Mouse (Mus musculus) embryonic facial prominence, embryonic 10.5 days (tissue): ENCODE data around the gene Klhl41. TPM values are rescaled to one million over a fixed set of nuclear protein-coding genes. Genes with fewer than 3 reads are reported as not detected.
"Not testable (repeated sequence)": the region's sequence is repeated elsewhere in the genome, so short reads cannot be mapped to it uniquely, and the experiment has no call there.

Experiments used
- DNase-seq: peaks from one replicate; pipeline ENCODE4 v3.0.0-alpha.2; 2017; ENCODE audit warnings: low spot score
- H3K27ac ChIP-seq: fragments of 300-500 bp; sonication (generic); replicated peaks from 2 replicates; pipeline ENCODE4 v1.5.1; 2016; ENCODE audit warnings: mild to moderate bottlenecking
- H3K27me3 ChIP-seq: fragments of 300-500 bp; sonication (generic); replicated peaks from 2 replicates; pipeline ENCODE4 v1.6.1; 2016; ENCODE audit warnings: low read depth, mild to moderate bottlenecking; ENCODE audit not compliant: poor library complexity, severe bottlenecking
- H3K36me3 ChIP-seq: fragments of 300-500 bp; sonication (generic); replicated peaks from 2 replicates; pipeline ENCODE4 v1.6.1; 2016; ENCODE audit warnings: mild to moderate bottlenecking, moderate library complexity
- H3K4me1 ChIP-seq: fragments of 300-500 bp; sonication (generic); 2 replicates; pipeline ENCODE4 v1.6.1; 2016
- H3K4me3 ChIP-seq: fragments of 300-500 bp; sonication (generic); 2 replicates; pipeline ENCODE4 v1.5.1; 2016; ENCODE audit warnings: mild to moderate bottlenecking, moderate library complexity
- H3K9me3 ChIP-seq: fragments of 300-500 bp; sonication (generic); 2 replicates; pipeline ENCODE4 v1.6.1; 2016; ENCODE audit warnings: mild to moderate bottlenecking
- WGBS: fragments of 180-500 bp; shearing (Covaris S2); methylation state at CpG from one replicate; pipeline ENCODE4 v1.1.7; 2016; 5-methylcytosine and 5-hydroxymethylcytosine counted together
- polyA plus RNA-seq: library from polyadenylated mRNA; unstranded; fragments of >200 nt; fragmentation: Nextera tagmentation; extraction: Ambion mirVana; gene quantifications from 2 replicates; pipeline ENCODE4 v1.2.1, GENCODE M21; 2016

Klhl41 gene
- polyA plus RNA-seq, 1 experiment from 2014 or later, result 0.40 TPM

- 91% methylated on average over 4 of the region's 4 CpGs for WGBS
- DNase-seq, result no peak
- no peaks in the 10 kb centered on the region for H3K9me3 ChIP-seq
- no peak overlapping the region for H3K27ac ChIP-seq
- no peak overlapping the region for H3K4me3 ChIP-seq
- peaks cover 9% of the 10 kb centered on the region for H3K4me1 ChIP-seq
- peaks cover 72% of the 10 kb centered on the region for H3K36me3 ChIP-seq
- H3K27me3 ChIP-seq, result no peaks in the 10 kb centered on the region
Observed at GRCm38 (mm10) chr2:69659326-69659725, 10.6 kb upstream of the Klhl41 start.

GRCm38 (mm10) chr2:69663827-69664476 is 6.0 kb upstream of the Klhl41 start:
- Histone ChIP-seq H3K9me3 (no peaks in the 10 kb centered on the region), H3K36me3 (peaks cover 52% of the 10 kb centered on the region), H3K4me1 (peaks cover 10% of the 10 kb centered on the region), H3K4me3 (no peak overlapping the region), H3K27ac (no peak overlapping the region), H3K27me3 (no peaks in the 10 kb centered on the region)
- WGBS, result 74% methylated on average over 13 of the region's 13 CpGs
- DNase-seq, result no peak

GRCm38 (mm10) chr2:69667656-69668055 is 2.3 kb upstream of the Klhl41 start:
- no peaks in the 10 kb centered on the region for H3K27me3 ChIP-seq

DNA sequence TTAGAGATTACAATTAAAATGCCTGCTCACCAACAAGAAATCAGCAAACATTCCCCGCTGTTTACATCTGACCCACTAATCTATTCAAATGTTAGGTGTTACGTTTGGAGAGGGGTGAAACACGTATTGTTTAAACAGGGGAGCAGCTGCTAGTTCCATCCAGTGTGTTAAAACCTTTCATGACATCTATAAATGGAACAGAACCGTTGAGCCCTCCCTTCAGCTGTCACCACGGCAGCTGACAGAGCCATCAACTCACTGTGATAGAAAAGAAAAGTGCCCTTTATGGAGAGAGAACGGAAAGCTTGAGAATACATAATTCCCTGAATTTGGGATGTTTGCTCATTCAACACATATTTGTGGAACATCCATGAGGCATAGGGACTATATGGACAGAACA is 1.5 kb upstream of the Klhl41 start:
- Histone ChIP-seq H3K4me1 (peaks cover 10% of the 10 kb centered on the region), H3K4me3 (no peak overlapping the region), H3K36me3 (peaks cover 33% of the 10 kb centered on the region), H3K9me3 (no peaks in the 10 kb centered on the region), H3K27me3 (no peaks in the 10 kb centered on the region), H3K27ac (no peak overlapping the region)
- DNase-seq, result no peak
- 83% methylated on average over 6 of the region's 6 CpGs for WGBS

More at GRCm38 (mm10) chr2:69667656-69668055, 2.3 kb upstream of the Klhl41 start:
- DNase-seq, result no peak
- Histone ChIP-seq H3K4me1 (peaks cover 10% of the 10 kb centered on the region), H3K36me3 (peaks cover 39% of the 10 kb centered on the region), H3K27ac (no peak overlapping the region), H3K9me3 (no peaks in the 10 kb centered on the region), H3K4me3 (no peak overlapping the region)
- WGBS, result 94% methylated on average over 4 of the region's 4 CpGs

DNA sequence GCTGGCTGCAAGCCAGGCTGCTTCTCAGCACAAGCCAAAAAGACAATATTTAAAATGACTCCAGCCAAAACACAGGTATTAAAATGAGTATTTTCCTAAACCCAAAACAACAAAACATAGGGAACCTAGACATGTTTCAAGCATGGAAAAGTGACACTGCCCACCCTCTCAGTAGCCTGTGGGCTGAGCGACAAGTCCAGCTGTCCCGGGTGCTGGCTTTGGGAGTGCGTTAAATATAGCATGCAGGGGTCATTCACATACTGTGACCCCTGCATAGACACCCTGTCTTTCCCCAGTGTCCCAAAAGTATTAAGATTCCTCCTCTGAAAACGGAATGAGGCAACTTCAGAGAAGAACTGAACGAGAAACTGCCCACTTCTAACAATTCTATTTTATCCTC is 3.8 kb downstream of the Klhl41 start:
- Histone ChIP-seq H3K9me3 (no peaks in the 10 kb centered on the region), H3K27ac (no peak overlapping the region), H3K4me3 (no peak overlapping the region), H3K27me3 (no peaks in the 10 kb centered on the region), H3K36me3 (0 out of 2 replicates have a peak, but pooled peaks cover 12% of the 10 kb centered on the region), H3K4me1 (no peaks in the 10 kb centered on the region)
- no peak for DNase-seq
- WGBS, result 72% methylated on average over 5 of the region's 5 CpGs

DNA sequence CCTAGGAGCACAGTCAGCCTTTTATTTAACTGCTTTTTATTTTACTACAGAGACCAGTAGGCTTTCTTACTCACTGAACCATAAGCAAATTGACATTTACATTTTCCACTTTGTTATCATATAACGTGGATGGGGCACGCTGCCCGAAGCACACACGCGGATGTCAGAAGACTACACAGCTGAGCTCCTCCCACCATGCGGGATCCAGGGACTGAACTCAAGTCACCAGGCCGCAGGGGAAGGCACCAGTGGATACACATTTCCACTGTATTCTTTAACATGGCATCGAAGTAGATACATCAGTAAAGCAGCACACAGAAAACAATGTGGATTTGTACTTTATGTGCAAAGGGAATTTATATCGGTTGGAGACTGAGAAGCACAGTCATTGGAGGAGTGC is 5.3 kb downstream of the Klhl41 start:
- Histone ChIP-seq H3K4me3 (no peak overlapping the region), H3K9me3 (no peaks in the 10 kb centered on the region), H3K27me3 (no peaks in the 10 kb centered on the region), H3K4me1 (no peaks in the 10 kb centered on the region), H3K27ac (no peak overlapping the region), H3K36me3 (peaks cover 23% of the 10 kb centered on the region)
- DNase-seq, result no peak
- 89% methylated on average over 9 of the region's 9 CpGs for WGBS

- no peaks in the 10 kb centered on the region for H3K9me3 ChIP-seq
- 60% methylated on average over 2 of the region's 2 CpGs for WGBS
- no peak overlapping the region for H3K27ac ChIP-seq
- H3K27me3 ChIP-seq, result no peaks in the 10 kb centered on the region
- H3K4me3 ChIP-seq, result no peak overlapping the region
- peaks cover 15% of the 10 kb centered on the region for H3K36me3 ChIP-seq
- DNase-seq, result no peak
- H3K4me1 ChIP-seq, result no peaks in the 10 kb centered on the region
Observed at GRCm38 (mm10) chr2:69676713-69677112, 6.8 kb downstream of the Klhl41 start.

GRCm38 (mm10) chr2:69677215-69677614 is 7.3 kb downstream of the Klhl41 start:
- H3K4me1 ChIP-seq, H3K27me3 ChIP-seq, H3K27ac ChIP-seq, DNase-seq, H3K9me3 ChIP-seq, H3K4me3 ChIP-seq: not testable (repeated sequence)
- 85% methylated on average over 2 of the region's 2 CpGs for WGBS
- peaks cover 15% of the 10 kb centered on the region for H3K36me3 ChIP-seq

DNA sequence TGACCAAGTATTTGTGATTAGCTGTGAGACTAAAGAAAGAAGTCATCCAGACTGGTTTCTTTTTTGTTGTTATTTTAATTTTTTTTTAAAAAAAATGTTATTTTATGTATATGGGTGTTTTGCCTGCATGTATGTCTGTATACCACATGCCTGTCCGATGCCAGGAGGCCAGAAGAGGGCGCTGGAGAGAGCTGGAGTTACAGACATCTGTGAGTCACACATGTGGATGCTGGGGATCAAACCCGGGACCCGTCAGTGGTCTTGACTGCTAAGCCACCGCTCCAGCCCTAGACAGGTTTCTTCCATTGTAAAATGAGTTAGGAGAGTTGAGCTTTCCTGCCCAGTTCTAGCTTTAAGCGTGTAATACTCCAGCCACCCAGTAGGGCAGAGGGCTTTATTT is 10.1 kb downstream of the Klhl41 start:
- no peak overlapping the region for H3K27ac ChIP-seq
- no peak overlapping the region for H3K4me3 ChIP-seq
- no peaks in the 10 kb centered on the region for H3K27me3 ChIP-seq
- DNase-seq, result no peak
- no peaks in the 10 kb centered on the region for H3K4me1 ChIP-seq
- no peaks in the 10 kb centered on the region for H3K9me3 ChIP-seq
- peaks cover 23% of the 10 kb centered on the region for H3K36me3 ChIP-seq
- WGBS, result 59% methylated on average over 6 of the region's 6 CpGs

DNA sequence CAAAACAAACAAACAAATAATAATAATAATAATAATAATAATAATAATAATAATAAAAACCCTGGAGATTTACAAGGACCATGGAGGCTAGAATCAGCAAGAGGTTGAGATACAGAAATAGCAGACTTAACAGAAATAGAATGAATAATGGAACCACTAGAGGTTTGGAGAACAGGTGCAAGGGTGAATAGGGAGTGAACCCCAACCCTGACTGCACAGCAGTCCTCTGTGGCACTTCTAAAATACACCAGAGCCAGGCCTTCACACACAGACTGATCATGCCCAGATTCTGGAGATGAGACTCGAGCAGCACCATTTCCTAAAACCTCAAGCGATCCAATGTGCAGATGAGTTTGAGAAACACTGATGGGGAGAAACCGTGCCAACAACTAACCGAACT is 12.0 kb downstream of the Klhl41 start:
- no peak for DNase-seq
- H3K4me3 ChIP-seq, result no peak overlapping the region
- peaks cover 34% of the 10 kb centered on the region for H3K36me3 ChIP-seq
- no peaks in the 10 kb centered on the region for H3K27me3 ChIP-seq
- 90% methylated on average over 4 of the region's 4 CpGs for WGBS
- no peaks in the 10 kb centered on the region for H3K9me3 ChIP-seq
- no peaks in the 10 kb centered on the region for H3K4me1 ChIP-seq
- no peak overlapping the region for H3K27ac ChIP-seq

GRCm38 (mm10) chr2:69683036-69683805 is 13.3 kb downstream of the Klhl41 start:
- peaks cover 46% of the 10 kb centered on the region for H3K36me3 ChIP-seq
- no peaks in the 10 kb centered on the region for H3K9me3 ChIP-seq
- DNase-seq, result no peak
- no peak overlapping the region for H3K27ac ChIP-seq
- no peaks in the 10 kb centered on the region for H3K27me3 ChIP-seq
- no peak overlapping the region for H3K4me3 ChIP-seq
- H3K4me1 ChIP-seq, result no peaks in the 10 kb centered on the region
- WGBS, result 69% methylated on average over 13 of the region's 13 CpGs

DNA sequence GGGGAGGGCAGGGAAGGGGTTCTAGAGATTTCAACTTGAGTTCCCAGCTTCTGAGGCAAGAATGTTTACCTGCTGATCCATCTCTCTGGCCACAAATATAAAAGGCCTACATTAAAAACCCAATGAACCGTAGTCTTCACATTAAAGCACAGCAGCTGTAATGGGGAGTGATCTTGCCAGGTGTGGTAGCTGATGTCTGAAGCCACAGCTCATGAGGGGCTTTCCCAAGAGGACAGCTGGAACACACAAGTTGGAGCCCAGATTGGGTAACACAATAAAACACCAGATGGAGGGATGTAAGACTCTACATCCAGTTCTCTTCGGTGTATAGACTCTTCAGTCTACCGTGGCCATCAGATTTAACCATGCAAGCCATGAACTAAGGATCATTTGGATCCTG is 14.6 kb downstream of the Klhl41 start:
- peaks cover 52% of the 10 kb centered on the region for H3K36me3 ChIP-seq
- no peaks in the 10 kb centered on the region for H3K4me1 ChIP-seq
- H3K4me3 ChIP-seq, result no peak overlapping the region
- no peak for DNase-seq
- no peaks in the 10 kb centered on the region for H3K27me3 ChIP-seq
- no peaks in the 10 kb centered on the region for H3K9me3 ChIP-seq
- 92% methylated on average over 3 of the region's 3 CpGs for WGBS
- no peak overlapping the region for H3K27ac ChIP-seq

DNA sequence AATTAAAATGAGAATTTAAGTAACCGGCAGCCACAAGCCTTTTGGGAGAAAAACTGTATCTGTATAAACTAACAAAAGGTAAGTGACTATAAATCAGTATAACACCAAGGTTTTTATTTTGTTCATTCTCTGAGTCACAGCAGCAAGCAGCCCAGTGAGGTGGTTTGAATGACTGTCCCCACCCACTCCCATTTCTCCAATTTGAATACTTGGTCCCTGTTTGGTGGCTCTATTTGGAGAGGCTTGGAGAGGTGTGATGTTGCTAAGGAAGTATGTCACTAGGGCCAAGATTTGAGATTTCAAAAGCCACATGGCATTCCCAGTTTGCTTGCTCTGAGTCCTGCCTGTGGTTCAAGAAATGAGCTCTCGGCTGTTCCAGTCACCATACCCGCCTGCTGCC is 20.3 kb downstream of the Klhl41 start:
- no peak for DNase-seq
- Histone ChIP-seq H3K36me3 (peaks cover 77% of the 10 kb centered on the region), H3K27me3 (no peaks in the 10 kb centered on the region), H3K4me3 (no peak overlapping the region), H3K4me1 (no peaks in the 10 kb centered on the region), H3K9me3 (no peaks in the 10 kb centered on the region), H3K27ac (no peak overlapping the region)
- 98% methylated on average over 3 of the region's 3 CpGs for WGBS
